Mouse (Mus musculus) limb, embryonic 14.5 days (tissue): ENCODE data around the gene Fbxl15. TPM values are rescaled to one million over a fixed set of nuclear protein-coding genes. Genes with fewer than 3 reads are reported as not detected.

Experiments used
- ATAC-seq: fragments of 200-750 bp; cut with Nextera tagmentation; 2 replicates; pipeline ENCODE4 v1.8.0; 2017; ENCODE audit warnings: low read depth, moderate number of reproducible peaks, moderate TSS enrichment; ENCODE audit not compliant: low FRiP score
- DNase-seq: peaks from one replicate; pipeline ENCODE4 v3.0.0-alpha.2; 2015; ENCODE audit warnings: low spot score
- H3K27ac ChIP-seq: fragments of 300-500 bp; sonication (generic); replicated peaks from 2 replicates; pipeline ENCODE4 v1.5.1; 2014; ENCODE audit warnings: low read depth, mild to moderate bottlenecking, low read length, moderate library complexity, mixed read lengths
- H3K27me3 ChIP-seq: fragments of 300-500 bp; sonication (generic); 2 replicates; pipeline ENCODE4 v1.6.1; 2014; ENCODE audit warnings: low read length, mixed read lengths; ENCODE audit not compliant: control insufficient read depth, insufficient read depth
- H3K36me3 ChIP-seq: fragments of 300-500 bp; sonication (generic); 2 replicates; pipeline ENCODE4 v1.6.1; 2014; ENCODE audit warnings: mild to moderate bottlenecking, low read length, moderate library complexity, mixed read lengths; ENCODE audit not compliant: control insufficient read depth, insufficient read depth
- H3K4me1 ChIP-seq: fragments of 300-500 bp; sonication (generic); 2 replicates; pipeline ENCODE4 v1.6.1; 2014; ENCODE audit warnings: antibody characterized with exemption, low read length, mixed read lengths; ENCODE audit not compliant: control insufficient read depth, insufficient read depth
- H3K4me2 ChIP-seq: fragments of 300-500 bp; sonication (generic); replicated peaks from 2 replicates; pipeline ENCODE4 v1.6.1; 2014; ENCODE audit warnings: low read depth, mild to moderate bottlenecking, low read length, moderate library complexity; ENCODE audit not compliant: severe bottlenecking
- H3K4me3 ChIP-seq: fragments of 300-500 bp; sonication (generic); replicated peaks from 2 replicates; pipeline ENCODE4 v1.5.1; 2014; ENCODE audit warnings: low read length
- H3K9ac ChIP-seq: fragments of 300-500 bp; sonication (generic); 2 replicates; pipeline ENCODE4 v1.6.1; 2014; ENCODE audit warnings: mild to moderate bottlenecking, low read depth, low read length, moderate library complexity; ENCODE audit not compliant: severe bottlenecking
- H3K9me3 ChIP-seq: fragments of 300-500 bp; sonication (generic); 2 replicates; pipeline ENCODE4 v1.6.1; 2016; ENCODE audit warnings: low read length; ENCODE audit not compliant: control insufficient read depth
- POLR2A ChIP-seq: fragments of 200-500 bp; IDR thresholded peaks from 2 replicates; pipeline ENCODE4 v1.8.0; 2012; ENCODE audit warnings: inconsistent platforms, mild to moderate bottlenecking, moderate library complexity, borderline replicate concordance; ENCODE audit not compliant: insufficient read depth, insufficient read length; ENCODE audit errors: extremely low read depth
- WGBS: fragments of 180-500 bp; shearing (Covaris S2); extraction: QIAGEN DNeasy Blood & Tissue Kit; methylation state at CpG from one replicate; pipeline ENCODE4 v1.1.7; 2014; 5-methylcytosine and 5-hydroxymethylcytosine counted together
- polyA plus RNA-seq, 2 experiments: library from polyadenylated mRNA; depleted of rRNA in 1 of 2; stranded (reverse) in 1 of 2; unstranded in 1 of 2; fragments of >200 nt; fragmentation: Nextera tagmentation in 1 of 2; extraction: Ambion mirVana in 1 of 2; gene quantifications; 2 replicates each; pipeline versions ENCODE4 v1.2.1 to v1.2.3; 2012 to 2014

Gene Fbxl15
- polyA plus RNA-seq, 2 experiments: 10.8 to 13.5 TPM

- Histone ChIP-seq H3K4me2 (peak overlapping the region; percentile 70), H3K27me3 (peaks cover 83% of the 10 kb centered on the region), H3K9ac (peak overlapping the region; percentile 43), H3K36me3 (peaks cover 2% of the 10 kb centered on the region; the same call in 1 of the 2 replicates), H3K27ac (no peak overlapping the region), H3K4me3 (peak overlapping the region; percentile 43), H3K9me3 (no peaks in the 10 kb centered on the region), H3K4me1 (peaks cover 7% of the 10 kb centered on the region)
- ATAC-seq: 0 out of 2 replicates have a peak, but pooled peaks have one; percentile 4
- DNase-seq: no peak
- no peak for TF ChIP-seq POLR2A
- 33% methylated on average over 13 of the region's 15 CpGs for WGBS
Observed at GRCm38 (mm10) chr19:46316846-46317545, 11.0 kb upstream of the Fbxl15 start.

- Histone ChIP-seq H3K9ac (peak overlapping the region; percentile 43), H3K27me3 (peaks cover 86% of the 10 kb centered on the region), H3K4me1 (peaks cover 7% of the 10 kb centered on the region), H3K4me3 (peak overlapping the region; percentile 43), H3K36me3 (no peaks in the 10 kb centered on the region), H3K4me2 (peak overlapping the region; percentile 70), H3K9me3 (no peaks in the 10 kb centered on the region), H3K27ac (no peak overlapping the region)
- peak; percentile 34; the same call in 1 of the 2 replicates for ATAC-seq
- no peak for TF ChIP-seq POLR2A
- 0% methylated on average over 25 of the region's 48 CpGs for WGBS
- DNase-seq: no peak
Observed at GRCm38 (mm10) chr19:46317546-46317885, 10.5 kb upstream of the Fbxl15 start.

- no peaks in the 10 kb centered on the region for H3K36me3 ChIP-seq
- WGBS: 2% methylated on average over 30 of the region's 42 CpGs
Observed at GRCm38 (mm10) chr19:46318031-46318471, 9.9 kb upstream of the Fbxl15 start.

DNA sequence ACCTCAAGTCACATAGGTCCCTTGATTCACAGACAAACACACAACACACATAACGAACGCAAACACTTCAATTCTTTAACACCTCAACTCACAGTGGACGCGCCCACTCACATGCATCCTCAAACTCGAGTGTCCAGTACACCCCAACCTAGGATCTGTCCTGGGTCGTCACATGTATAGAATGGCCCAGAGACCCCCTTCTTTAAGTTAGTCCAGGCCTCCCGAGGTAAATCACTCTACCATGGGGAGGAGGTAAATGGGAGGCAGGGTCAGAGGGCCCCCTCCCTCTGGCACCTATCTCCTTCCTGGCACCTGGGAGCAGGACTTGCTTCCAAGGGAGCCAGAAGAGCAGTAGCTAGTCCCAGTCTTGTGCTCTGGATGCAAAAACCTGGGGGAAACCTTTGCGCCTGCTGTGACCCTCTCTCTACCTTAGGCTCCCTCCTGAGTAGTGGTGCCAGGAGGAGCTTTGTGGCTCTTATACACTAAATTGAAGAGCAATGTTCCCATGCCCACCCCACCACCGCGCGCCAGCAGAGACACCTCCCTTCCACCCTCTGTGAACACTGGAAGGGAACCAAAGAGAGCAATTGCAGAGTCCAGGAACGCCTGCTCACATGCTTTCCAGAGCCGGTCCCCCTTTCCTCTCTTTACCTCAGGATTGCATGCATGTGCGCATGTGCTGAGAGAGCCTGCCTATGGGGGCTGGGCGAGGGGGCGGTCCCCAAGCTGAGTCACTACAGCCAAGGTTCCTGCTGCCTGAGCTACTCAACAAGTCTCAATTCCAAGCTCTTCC, 9.2 kb upstream of the Fbxl15 start:
- DNase-seq (peak; percentile 69), ATAC-seq (peak; percentile 51; the same call in 1 of the 2 replicates)
- 15% methylated on average over 15 of the region's 16 CpGs for WGBS
- no peak for TF ChIP-seq POLR2A
- no peaks in the 10 kb centered on the region for H3K36me3 ChIP-seq
- H3K9ac ChIP-seq: no peak overlapping the region
- peaks cover 90% of the 10 kb centered on the region for H3K27me3 ChIP-seq
- H3K4me2 ChIP-seq: peak overlapping the region; percentile 70
- peaks cover 7% of the 10 kb centered on the region for H3K4me1 ChIP-seq
- H3K9me3 ChIP-seq: no peaks in the 10 kb centered on the region
- H3K4me3 ChIP-seq: peak overlapping the region; percentile 43; the same call in 1 of the 2 replicates
- no peak overlapping the region for H3K27ac ChIP-seq

More at GRCm38 (mm10) chr19:46318031-46318471, 9.9 kb upstream of the Fbxl15 start:
- Histone ChIP-seq H3K9me3 (no peaks in the 10 kb centered on the region), H3K27me3 (peaks cover 91% of the 10 kb centered on the region), H3K4me1 (peaks cover 7% of the 10 kb centered on the region), H3K9ac (peak overlapping the region; percentile 43), H3K4me3 (peak overlapping the region; percentile 43), H3K4me2 (peak overlapping the region; percentile 70), H3K27ac (no peak overlapping the region)
- no peak for ATAC-seq
- no peak for DNase-seq
- TF ChIP-seq POLR2A: no peak

- peaks cover 7% of the 10 kb centered on the region for H3K4me1 ChIP-seq
- H3K27me3 ChIP-seq: peaks cover 89% of the 10 kb centered on the region
- 81% methylated on average over 8 of the region's 8 CpGs for WGBS
- no peak overlapping the region for H3K4me3 ChIP-seq
- TF ChIP-seq POLR2A: no peak
- ATAC-seq (no peak), DNase-seq (no peak)
- H3K9me3 ChIP-seq: no peaks in the 10 kb centered on the region
- H3K9ac ChIP-seq: no peak overlapping the region
- no peaks in the 10 kb centered on the region for H3K36me3 ChIP-seq
- H3K27ac ChIP-seq: no peak overlapping the region
- H3K4me2 ChIP-seq: no peak overlapping the region
Observed at GRCm38 (mm10) chr19:46320076-46320785, 7.8 kb upstream of the Fbxl15 start.
